Mouse (Mus musculus): Measurements from ENCODE around the gene Opcml. TPM values are rescaled to one million over a fixed set of nuclear protein-coding genes. Genes with fewer than 3 reads are reported as not detected.

Gene Opcml
- polyA plus RNA-seq, 1 experiment from 2014 or later: 49.9 TPM

DNA sequence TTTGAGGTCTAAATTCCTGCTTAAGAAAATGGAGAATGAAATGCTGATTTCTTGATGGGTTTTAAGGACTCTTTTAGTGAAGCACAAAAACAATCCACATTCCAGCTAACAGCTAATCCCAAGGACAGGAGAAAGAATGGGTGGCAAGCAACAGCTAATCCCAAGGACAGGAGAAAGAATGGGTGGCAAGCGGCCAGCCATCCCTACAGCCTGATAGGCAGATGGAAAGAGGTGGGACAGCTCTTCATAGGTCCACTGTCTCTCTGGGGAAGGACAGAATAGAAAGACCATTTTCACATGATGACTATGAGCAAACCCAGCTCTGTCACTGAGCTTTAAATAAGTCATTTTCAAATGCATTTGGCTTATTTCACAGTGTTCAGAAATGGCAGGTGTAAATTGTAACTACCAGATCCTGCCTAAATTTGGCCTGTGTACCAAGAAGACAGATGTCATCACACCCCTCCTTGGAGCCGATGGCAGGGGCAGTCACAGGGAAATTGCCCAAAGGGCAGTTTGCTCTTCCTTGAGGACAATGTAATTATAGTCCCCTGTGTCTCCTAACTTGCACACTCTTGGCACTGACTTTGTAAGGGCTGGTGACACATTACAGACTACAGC, 427.6 kb downstream of the Opcml start:
- Histone ChIP-seq H3K36me3 (no peaks in the 10 kb centered on the region), H3K4me1 (peaks cover 7% of the 10 kb centered on the region), H3K9ac (replicated peaks) (no peak overlapping the region), H3K4me2 (no peak overlapping the region), H3K9me3 (replicated peaks) (no peaks in the 10 kb centered on the region), H3K27ac (replicated peaks) (no peak overlapping the region), H3K27me3 (replicated peaks) (no peaks in the 10 kb centered on the region), H3K4me3 (replicated peaks) (no peak overlapping the region)
- ATAC-seq (ENCODE audit: low FRiP score): no peak
- WGBS: 69% methylated on average over 2 of the region's 2 CpGs

DNA sequence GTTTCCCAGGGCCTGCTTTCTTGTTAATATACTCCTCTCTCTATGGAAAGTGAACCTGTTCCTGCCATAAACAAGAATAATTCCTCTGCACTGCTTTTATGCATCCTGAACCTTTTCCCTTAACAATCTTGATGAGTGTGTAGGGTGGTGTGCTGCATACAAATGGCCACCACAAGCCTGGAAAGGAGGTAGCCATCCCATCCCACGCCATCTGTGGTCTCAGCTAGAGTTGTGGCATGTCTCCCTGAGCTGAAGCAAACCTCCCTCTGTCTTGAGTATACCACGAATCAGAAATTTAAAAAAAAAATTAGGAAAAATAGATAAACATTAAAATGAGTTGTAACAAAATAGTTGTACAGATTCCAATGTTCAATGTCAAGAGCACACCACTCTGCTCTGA, 432.2 kb downstream of the Opcml start:
- Histone ChIP-seq H3K4me3 (replicated peaks) (no peak overlapping the region), H3K4me2 (no peak overlapping the region), H3K4me1 (no peaks in the 10 kb centered on the region), H3K36me3 (no peaks in the 10 kb centered on the region), H3K9me3 (replicated peaks) (no peaks in the 10 kb centered on the region), H3K27me3 (replicated peaks) (no peaks in the 10 kb centered on the region), H3K9ac (replicated peaks) (no peak overlapping the region), H3K27ac (replicated peaks) (no peak overlapping the region)
- ATAC-seq (ENCODE audit: low FRiP score): no peak
- WGBS: 75% methylated on average over 2 of the region's 2 CpGs

DNA sequence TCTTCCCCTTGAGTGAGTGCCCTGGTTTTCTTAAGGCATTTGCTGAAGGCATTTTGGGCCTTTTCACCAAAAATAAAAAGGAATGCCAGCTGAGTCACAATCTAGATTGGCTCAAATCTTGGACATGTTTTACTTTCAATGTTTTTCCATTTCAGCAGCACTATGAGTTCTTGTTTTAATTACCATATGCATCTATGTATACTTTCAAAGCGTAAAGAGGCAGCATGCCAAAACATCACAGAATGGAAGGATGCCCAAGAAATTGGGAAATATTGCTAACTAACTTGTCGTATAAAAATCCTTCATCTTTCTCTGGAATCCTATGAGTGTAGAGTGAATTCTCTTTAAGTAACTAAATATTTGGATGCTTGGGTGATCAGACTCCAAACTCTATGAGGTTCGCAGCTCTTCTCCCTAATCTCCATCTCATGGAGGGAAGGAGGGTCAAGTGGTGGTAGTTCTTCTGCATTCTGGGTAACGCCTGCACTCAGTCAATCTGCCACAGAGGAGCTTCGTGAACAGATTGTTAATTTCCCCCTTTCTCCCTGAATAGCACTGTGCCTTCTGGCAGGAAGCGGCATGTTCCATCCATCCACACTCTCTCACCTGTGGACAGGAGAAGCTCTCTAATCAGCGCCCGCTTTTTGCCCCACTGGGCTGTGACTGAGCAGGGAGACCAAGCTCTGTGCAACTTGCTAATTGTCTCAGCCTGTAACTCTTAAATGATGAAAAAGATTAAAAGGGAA, 435.4 kb downstream of the Opcml start:
- no peaks in the 10 kb centered on the region for H3K36me3 ChIP-seq
- no peak overlapping the region for H3K4me3 ChIP-seq (replicated peaks)
- H3K27me3 ChIP-seq (replicated peaks): no peaks in the 10 kb centered on the region
- no peak for ATAC-seq (ENCODE audit: low FRiP score)
- WGBS: 75% methylated on average over 8 of the region's 8 CpGs
- no peak overlapping the region for H3K27ac ChIP-seq (replicated peaks)
- H3K9ac ChIP-seq (replicated peaks): no peak overlapping the region
- H3K9me3 ChIP-seq (replicated peaks): no peaks in the 10 kb centered on the region
- H3K4me2 ChIP-seq: no peak overlapping the region
- no peaks in the 10 kb centered on the region for H3K4me1 ChIP-seq

- ATAC-seq (ENCODE audit: low FRiP score): no peak
- Histone ChIP-seq H3K4me3 (replicated peaks) (no peak overlapping the region), H3K9me3 (replicated peaks) (no peaks in the 10 kb centered on the region), H3K27me3 (replicated peaks) (no peaks in the 10 kb centered on the region), H3K36me3 (no peaks in the 10 kb centered on the region), H3K4me1 (no peaks in the 10 kb centered on the region), H3K27ac (replicated peaks) (no peak overlapping the region), H3K9ac (replicated peaks) (no peak overlapping the region), H3K4me2 (no peak overlapping the region)
- WGBS: 66% methylated on average over 5 of the region's 5 CpGs
These were observed 436.0 kb downstream of the Opcml start for GRCm38 (mm10) chr9:28226570-28226951.

GRCm38 (mm10) chr9:28238450-28238849, 447.9 kb downstream of the Opcml start:
- H3K36me3 ChIP-seq: no peaks in the 10 kb centered on the region
- H3K27ac ChIP-seq (replicated peaks): no peak overlapping the region
- ATAC-seq (ENCODE audit: low FRiP score): no peak
- H3K9ac ChIP-seq (replicated peaks): no peak overlapping the region
- no peaks in the 10 kb centered on the region for H3K4me1 ChIP-seq
- no peaks in the 10 kb centered on the region for H3K9me3 ChIP-seq (replicated peaks)
- no peaks in the 10 kb centered on the region for H3K27me3 ChIP-seq (replicated peaks)
- H3K4me2 ChIP-seq: no peak overlapping the region
- WGBS: 89% methylated on average over 9 of the region's 9 CpGs
- H3K4me3 ChIP-seq (replicated peaks): no peak overlapping the region

- Histone ChIP-seq H3K27ac (replicated peaks) (no peak overlapping the region), H3K4me1 (no peaks in the 10 kb centered on the region), H3K4me2 (no peak overlapping the region), H3K36me3 (no peaks in the 10 kb centered on the region), H3K4me3 (replicated peaks) (no peak overlapping the region), H3K9me3 (replicated peaks) (no peaks in the 10 kb centered on the region), H3K9ac (replicated peaks) (no peak overlapping the region), H3K27me3 (replicated peaks) (no peaks in the 10 kb centered on the region; the same call in 1 of the 2 replicates)
- 68% methylated on average over 7 of the region's 7 CpGs for WGBS
- peak; percentile 69 for ATAC-seq (ENCODE audit: low FRiP score)
These were observed 457.3 kb downstream of the Opcml start for GRCm38 (mm10) chr9:28247742-28248503.

- H3K4me1 ChIP-seq: peaks cover 11% of the 10 kb centered on the region; the same call in 1 of the 2 replicates
- no peaks in the 10 kb centered on the region for H3K9me3 ChIP-seq (replicated peaks)
- ATAC-seq (ENCODE audit: low FRiP score): no peak
- H3K27me3 ChIP-seq (replicated peaks): no peaks in the 10 kb centered on the region; the same call in 1 of the 2 replicates
- no peak overlapping the region for H3K27ac ChIP-seq (replicated peaks)
- 86% methylated on average over 9 of the region's 9 CpGs for WGBS
- no peak overlapping the region for H3K4me3 ChIP-seq (replicated peaks)
- no peaks in the 10 kb centered on the region for H3K36me3 ChIP-seq
- no peak overlapping the region for H3K4me2 ChIP-seq
- H3K9ac ChIP-seq (replicated peaks): no peak overlapping the region
These were observed 460.8 kb downstream of the Opcml start for GRCm38 (mm10) chr9:28251341-28251740.

DNA sequence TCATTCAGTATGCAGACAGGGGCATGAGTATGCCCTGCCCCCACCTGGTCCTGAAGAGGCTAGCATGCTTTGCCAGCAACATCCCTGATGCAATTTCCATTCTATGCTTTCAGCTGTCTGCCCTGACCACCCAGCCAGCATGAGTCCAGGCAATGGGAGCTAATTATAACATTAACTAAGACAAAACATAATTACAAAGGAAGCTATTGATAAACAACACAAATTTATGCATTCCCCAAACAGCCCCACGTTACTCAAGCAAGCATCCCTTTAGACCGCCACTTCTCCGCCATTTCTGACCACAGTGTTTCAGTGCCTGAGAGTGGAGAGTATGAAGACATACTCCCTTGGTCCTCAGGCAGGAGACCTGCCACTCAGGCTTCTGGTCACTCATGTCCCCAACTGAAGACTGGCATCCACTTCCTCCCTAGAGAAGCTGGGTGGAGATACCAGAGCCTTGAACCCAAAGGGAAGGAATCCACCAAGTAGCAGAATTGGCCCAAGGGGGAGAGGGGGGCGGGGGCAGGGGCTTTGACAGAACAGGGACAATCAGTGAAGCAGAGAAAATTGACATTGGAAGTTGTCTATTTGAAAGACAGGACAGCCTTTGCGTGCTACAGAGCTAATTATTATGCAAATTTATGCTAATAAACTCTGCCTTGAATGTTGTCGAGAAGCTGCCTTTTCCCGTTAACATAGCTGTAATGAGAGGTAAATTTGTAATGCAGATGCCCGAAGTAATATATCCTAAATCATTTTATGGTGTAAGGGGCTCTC, 464.7 kb downstream of the Opcml start:
- H3K4me1 ChIP-seq: peaks cover 11% of the 10 kb centered on the region; the same call in 1 of the 2 replicates
- H3K27ac ChIP-seq (replicated peaks): no peak overlapping the region
- no peak overlapping the region for H3K4me3 ChIP-seq (replicated peaks)
- no peak overlapping the region for H3K9ac ChIP-seq (replicated peaks)
- WGBS: 40% methylated on average over 8 of the region's 8 CpGs
- no peak overlapping the region for H3K4me2 ChIP-seq
- no peak for ATAC-seq (ENCODE audit: low FRiP score)
- no peaks in the 10 kb centered on the region for H3K9me3 ChIP-seq (replicated peaks)
- no peaks in the 10 kb centered on the region; the same call in 1 of the 2 replicates for H3K27me3 ChIP-seq (replicated peaks)
- H3K36me3 ChIP-seq: no peaks in the 10 kb centered on the region

DNA sequence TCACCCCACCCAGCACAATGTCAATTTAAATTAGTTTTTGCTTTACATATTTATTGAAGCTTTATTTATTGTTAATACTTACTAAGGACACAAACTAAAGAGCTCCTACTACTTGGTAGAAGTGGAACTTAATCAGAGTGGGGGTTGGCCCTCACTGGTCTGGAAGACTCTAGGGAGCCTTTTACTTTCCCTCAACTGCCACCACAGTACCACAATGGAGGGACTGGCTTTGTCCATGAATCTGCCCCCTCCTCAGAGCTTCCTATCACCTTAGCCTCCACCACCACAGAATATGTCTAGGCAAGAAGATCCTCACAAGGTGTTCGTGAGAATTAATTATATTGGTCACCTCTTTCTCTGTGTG, 465.3 kb downstream of the Opcml start:
- Histone ChIP-seq H3K9me3 (replicated peaks) (no peaks in the 10 kb centered on the region), H3K9ac (replicated peaks) (no peak overlapping the region), H3K27ac (replicated peaks) (no peak overlapping the region), H3K27me3 (replicated peaks) (peaks cover under 1% of the 10 kb centered on the region; the same call in 1 of the 2 replicates), H3K4me1 (peaks cover 11% of the 10 kb centered on the region; the same call in 1 of the 2 replicates), H3K4me2 (no peak overlapping the region), H3K36me3 (no peaks in the 10 kb centered on the region), H3K4me3 (replicated peaks) (no peak overlapping the region)
- ATAC-seq (ENCODE audit: low FRiP score): no peak
- 76% methylated on average over 1 of the region's 1 CpGs for WGBS

DNA sequence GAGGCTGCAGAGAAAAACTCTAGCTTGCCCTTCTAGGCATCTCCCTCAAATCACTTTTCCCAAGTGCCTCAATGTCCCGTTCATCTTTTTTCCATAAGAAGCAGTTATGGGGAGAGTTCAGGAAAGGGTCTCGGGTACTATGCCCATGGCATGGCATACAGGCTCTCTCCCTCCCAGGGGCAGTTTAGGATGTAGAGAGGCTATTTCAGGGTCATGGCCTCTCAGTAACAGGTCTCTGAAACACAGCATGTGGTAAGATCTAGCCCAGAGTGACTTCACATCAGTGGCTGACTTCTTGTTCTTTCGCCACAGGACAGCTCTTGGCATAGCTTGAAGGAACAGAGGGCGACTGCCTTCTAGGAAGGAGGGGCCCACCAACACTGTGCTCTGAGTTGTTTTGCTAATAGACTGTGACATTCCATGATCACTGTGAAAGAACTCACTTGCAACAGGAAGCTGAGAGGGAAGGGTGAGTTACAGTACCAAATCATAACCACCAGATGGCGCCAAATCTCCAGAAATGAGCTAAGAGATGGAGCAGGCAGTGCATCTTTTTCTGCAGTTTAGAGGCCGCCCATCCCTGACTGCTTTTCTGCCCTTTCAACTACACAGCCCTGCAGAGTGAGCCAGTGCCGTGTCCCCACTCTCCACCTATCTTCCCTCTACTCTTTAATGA, 470.6 kb downstream of the Opcml start:
- H3K9ac ChIP-seq (replicated peaks): no peak overlapping the region
- 17% methylated on average over 7 of the region's 7 CpGs for WGBS
- 0 out of 2 replicates have a peak, but pooled peaks cover 2% of the 10 kb centered on the region for H3K27me3 ChIP-seq (replicated peaks)
- H3K36me3 ChIP-seq: no peaks in the 10 kb centered on the region
- no peaks in the 10 kb centered on the region for H3K9me3 ChIP-seq (replicated peaks)
- ATAC-seq (ENCODE audit: low FRiP score): peak; percentile 88
- peaks cover 4% of the 10 kb centered on the region for H3K4me1 ChIP-seq
- no peak overlapping the region for H3K4me3 ChIP-seq (replicated peaks)
- no peak overlapping the region for H3K27ac ChIP-seq (replicated peaks)
- no peak overlapping the region for H3K4me2 ChIP-seq

DNA sequence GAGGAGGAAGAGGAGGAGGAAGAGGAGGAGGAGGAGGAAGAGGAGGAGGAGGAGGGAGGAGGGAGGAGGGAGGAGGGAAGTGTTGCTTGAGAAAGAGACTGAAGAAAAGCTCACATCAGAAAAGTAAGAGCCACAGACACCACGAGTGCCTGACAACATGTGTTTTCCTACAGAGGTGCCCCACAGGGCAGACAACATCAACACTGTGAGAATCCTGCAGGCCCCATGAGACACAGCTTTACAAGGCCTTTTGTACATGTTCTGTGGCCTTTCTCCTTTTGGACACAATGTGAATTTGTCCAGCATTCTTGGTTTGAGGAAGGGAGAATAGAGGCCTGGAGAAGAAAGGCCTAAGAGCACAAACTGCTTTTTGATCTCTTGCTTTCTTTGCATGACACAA, 471.4 kb downstream of the Opcml start:
- no peak for ATAC-seq (ENCODE audit: low FRiP score)
- 27% methylated on average over 1 of the region's 1 CpGs for WGBS

More for the DNA sequence above, 471.4 kb downstream of the Opcml start:
- Histone ChIP-seq H3K4me2 (no peak overlapping the region), H3K36me3 (no peaks in the 10 kb centered on the region), H3K27me3 (replicated peaks) (0 out of 2 replicates have a peak, but pooled peaks cover 2% of the 10 kb centered on the region), H3K4me3 (replicated peaks) (no peak overlapping the region), H3K9me3 (replicated peaks) (no peaks in the 10 kb centered on the region), H3K4me1 (peaks cover 4% of the 10 kb centered on the region), H3K27ac (replicated peaks) (no peak overlapping the region), H3K9ac (replicated peaks) (no peak overlapping the region)
